Mouse (Mus musculus): ENCODE results near the gene Nmur1. TPM values are rescaled to one million over a fixed set of nuclear protein-coding genes. Genes with fewer than 3 reads are reported as not detected.
A peak's percentile ranks its signal among the peaks of the same experiment; 100 is the strongest.

The Nmur1 gene
- polyA plus RNA-seq, 1 experiment from 2014 or later, result not detected

DNA sequence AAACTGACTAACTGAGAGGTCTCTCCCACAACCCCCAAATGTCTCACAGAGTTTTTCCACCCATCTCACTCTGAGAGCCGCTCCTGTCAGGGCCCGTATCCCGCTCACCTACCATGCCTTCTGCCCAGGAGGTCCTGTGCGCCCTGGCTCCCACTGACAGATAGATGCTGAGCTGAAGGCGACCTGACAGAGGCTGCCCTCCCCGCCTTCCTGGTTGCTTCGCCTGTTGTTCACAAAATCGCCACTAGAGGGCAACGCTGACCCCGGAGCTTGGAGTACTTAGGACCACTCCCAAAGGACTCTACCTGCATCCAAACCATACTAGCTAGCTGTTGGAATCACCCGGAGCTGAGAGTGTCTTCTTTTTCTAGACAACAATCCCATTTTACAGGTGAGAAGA, 36.8 kb downstream of the Nmur1 start:
- 1% methylated on average over 11 of the region's 11 CpGs for WGBS (ENCODE audit: insufficient replicate concordance)
- no peak for ATAC-seq
- H3K36me3 ChIP-seq (replicated peaks; ENCODE audit: insufficient read depth, low read length), result no peaks in the 10 kb centered on the region

GRCm38 (mm10) chr1:86381027-86381426, 45.0 kb downstream of the Nmur1 start:
- ATAC-seq (peak; percentile 91), DNase-seq (peak; percentile 87)
- 21% methylated on average over 13 of the region's 13 CpGs for WGBS (ENCODE audit: insufficient replicate concordance)
- Histone ChIP-seq H3K9me3 (ENCODE audit: low read length) (no peaks in the 10 kb centered on the region), H3K4me3 (ENCODE audit: low read depth, low read length) (peak overlapping the region; percentile 17), H3K4me2 (ENCODE audit: low read depth, low read length) (peak overlapping the region; percentile 67), H3K9ac (replicated peaks) (0 out of 2 replicates have a peak overlapping the region, but pooled peaks have one; percentile 23), H3K36me3 (replicated peaks; ENCODE audit: insufficient read depth, low read length) (no peaks in the 10 kb centered on the region), H3K27ac (ENCODE audit: low read depth) (no peak overlapping the region), H3K4me1 (ENCODE audit: insufficient read depth) (peaks cover 5% of the 10 kb centered on the region; the same call in 1 of the 2 replicates), H3K27me3 (ENCODE audit: insufficient read depth, low read length) (no peaks in the 10 kb centered on the region)
- TF ChIP-seq CTCF (IDR thresholded peaks at IDR 0.05; ENCODE audit: low read depth) (peak; percentile 95), EP300 (IDR thresholded peaks at IDR 0.05; ENCODE audit: low read depth) (no peak)

More for the DNA sequence above, 36.8 kb downstream of the Nmur1 start:
- Histone ChIP-seq H3K27ac (ENCODE audit: low read depth) (no peak overlapping the region), H3K9me3 (ENCODE audit: low read length) (no peaks in the 10 kb centered on the region), H3K4me3 (ENCODE audit: low read depth, low read length) (no peak overlapping the region), H3K27me3 (ENCODE audit: insufficient read depth, low read length) (no peaks in the 10 kb centered on the region), H3K9ac (replicated peaks) (no peak overlapping the region), H3K4me1 (ENCODE audit: insufficient read depth) (no peaks in the 10 kb centered on the region), H3K4me2 (ENCODE audit: low read depth, low read length) (no peak overlapping the region)
- DNase-seq, result peak; percentile 80
- TF ChIP-seq CTCF (IDR thresholded peaks at IDR 0.05; ENCODE audit: low read depth) (peak; percentile 93), EP300 (IDR thresholded peaks at IDR 0.05; ENCODE audit: low read depth) (no peak)

GRCm38 (mm10) chr1:86379161-86379569, 46.9 kb downstream of the Nmur1 start:
- no peak for ATAC-seq
- TF ChIP-seq CTCF (IDR thresholded peaks at IDR 0.05; ENCODE audit: low read depth) (no peak), EP300 (IDR thresholded peaks at IDR 0.05; ENCODE audit: low read depth) (no peak)
- H3K9me3 ChIP-seq (ENCODE audit: low read length), result no peaks in the 10 kb centered on the region
- peaks cover 5% of the 10 kb centered on the region; the same call in 1 of the 2 replicates for H3K4me1 ChIP-seq (ENCODE audit: insufficient read depth)
- H3K9ac ChIP-seq (replicated peaks), result no peak overlapping the region
- no peak overlapping the region for H3K4me2 ChIP-seq (ENCODE audit: low read depth, low read length)
- no peak overlapping the region for H3K27ac ChIP-seq (ENCODE audit: low read depth)
- H3K36me3 ChIP-seq (replicated peaks; ENCODE audit: insufficient read depth, low read length), result no peaks in the 10 kb centered on the region
- no peak overlapping the region for H3K4me3 ChIP-seq (ENCODE audit: low read depth, low read length)
- 44% methylated on average over 9 of the region's 9 CpGs for WGBS (ENCODE audit: insufficient replicate concordance)
- no peak for DNase-seq
- H3K27me3 ChIP-seq (ENCODE audit: insufficient read depth, low read length), result no peaks in the 10 kb centered on the region

DNA sequence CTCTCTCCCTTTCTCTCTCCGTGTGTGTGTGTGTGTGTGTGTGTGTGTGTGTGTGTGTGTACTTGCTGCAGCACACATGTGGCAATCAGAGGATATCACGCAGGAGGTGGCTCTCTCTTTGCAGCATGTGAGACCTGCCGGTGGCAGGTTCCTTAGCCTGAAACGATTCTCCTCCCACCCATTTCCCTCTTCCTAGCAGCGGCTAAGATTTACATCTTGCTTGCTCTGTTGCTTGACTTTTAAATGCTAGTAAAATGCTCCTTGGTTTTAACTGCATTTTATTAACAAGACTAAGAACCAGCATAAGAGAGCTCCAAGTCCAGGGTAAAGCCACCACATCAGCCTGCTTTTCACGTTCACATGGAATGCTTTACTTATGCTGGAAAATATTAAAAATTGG, 47.4 kb downstream of the Nmur1 start:
- H3K36me3 ChIP-seq (replicated peaks; ENCODE audit: insufficient read depth, low read length), result no peaks in the 10 kb centered on the region
- no peak overlapping the region for H3K9ac ChIP-seq (replicated peaks)
- 27% methylated on average over 6 of the region's 6 CpGs for WGBS (ENCODE audit: insufficient replicate concordance)
- H3K27ac ChIP-seq (ENCODE audit: low read depth), result no peak overlapping the region
- no peak overlapping the region for H3K4me3 ChIP-seq (ENCODE audit: low read depth, low read length)
- H3K4me1 ChIP-seq (ENCODE audit: insufficient read depth), result peaks cover 5% of the 10 kb centered on the region; the same call in 1 of the 2 replicates
- no peak for DNase-seq
- ATAC-seq, result no peak
- H3K27me3 ChIP-seq (ENCODE audit: insufficient read depth, low read length), result no peaks in the 10 kb centered on the region
- no peak for TF ChIP-seq EP300 (IDR thresholded peaks at IDR 0.05; ENCODE audit: low read depth)
- no peak for TF ChIP-seq CTCF (IDR thresholded peaks at IDR 0.05; ENCODE audit: low read depth)
- H3K4me2 ChIP-seq (ENCODE audit: low read depth, low read length), result no peak overlapping the region
- H3K9me3 ChIP-seq (ENCODE audit: low read length), result no peaks in the 10 kb centered on the region

- H3K9ac ChIP-seq (replicated peaks), result no peak overlapping the region
- no peak for DNase-seq
- 72% methylated on average over 5 of the region's 5 CpGs for WGBS (ENCODE audit: insufficient replicate concordance)
These were observed 49.7 kb downstream of the Nmur1 start for GRCm38 (mm10) chr1:86376354-86376753.

DNA sequence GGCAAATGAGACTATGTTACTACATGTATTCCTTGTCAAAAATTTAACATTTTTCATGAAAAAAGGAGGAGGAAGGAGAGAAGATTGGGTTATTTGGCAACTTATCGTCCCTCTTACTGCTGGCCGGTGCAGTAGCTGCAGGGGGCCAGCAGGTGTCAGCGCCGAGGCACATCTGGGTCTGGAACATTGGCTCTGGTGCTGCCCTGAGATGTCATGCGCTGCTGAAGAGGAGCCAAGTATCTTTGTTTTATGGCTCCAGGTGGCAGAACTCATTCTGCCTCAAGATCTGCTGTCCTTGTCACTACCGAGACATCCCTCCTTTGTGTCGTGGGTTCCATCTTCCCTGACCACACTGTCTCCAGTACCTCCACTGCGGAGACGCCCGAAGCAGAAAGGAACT, 54.0 kb downstream of the Nmur1 start:
- TF ChIP-seq CTCF (IDR thresholded peaks at IDR 0.05; ENCODE audit: low read depth) (peak; percentile 93), EP300 (IDR thresholded peaks at IDR 0.05; ENCODE audit: low read depth) (no peak)
- 39% methylated on average over 10 of the region's 10 CpGs for WGBS (ENCODE audit: insufficient replicate concordance)
- H3K4me2 ChIP-seq (ENCODE audit: low read depth, low read length), result no peak overlapping the region
- H3K27ac ChIP-seq (ENCODE audit: low read depth), result no peak overlapping the region
- no peak overlapping the region for H3K4me3 ChIP-seq (ENCODE audit: low read depth, low read length)
- no peaks in the 10 kb centered on the region for H3K27me3 ChIP-seq (ENCODE audit: insufficient read depth, low read length)
- DNase-seq, result peak; percentile 66
- H3K9me3 ChIP-seq (ENCODE audit: low read length), result no peaks in the 10 kb centered on the region
- no peaks in the 10 kb centered on the region for H3K4me1 ChIP-seq (ENCODE audit: insufficient read depth)
- H3K36me3 ChIP-seq (replicated peaks; ENCODE audit: insufficient read depth, low read length), result no peaks in the 10 kb centered on the region
- ATAC-seq, result peak; percentile 68
- H3K9ac ChIP-seq (replicated peaks), result no peak overlapping the region

More at GRCm38 (mm10) chr1:86376354-86376753, 49.7 kb downstream of the Nmur1 start:
- Histone ChIP-seq H3K4me1 (ENCODE audit: insufficient read depth) (peaks cover 5% of the 10 kb centered on the region; the same call in 1 of the 2 replicates), H3K27me3 (ENCODE audit: insufficient read depth, low read length) (no peaks in the 10 kb centered on the region), H3K4me2 (ENCODE audit: low read depth, low read length) (no peak overlapping the region), H3K9me3 (ENCODE audit: low read length) (no peaks in the 10 kb centered on the region), H3K36me3 (replicated peaks; ENCODE audit: insufficient read depth, low read length) (no peaks in the 10 kb centered on the region), H3K4me3 (ENCODE audit: low read depth, low read length) (no peak overlapping the region), H3K27ac (ENCODE audit: low read depth) (no peak overlapping the region)
- no peak for ATAC-seq
- no peak for TF ChIP-seq CTCF (IDR thresholded peaks at IDR 0.05; ENCODE audit: low read depth)

GRCm38 (mm10) chr1:86368086-86368485, 57.9 kb downstream of the Nmur1 start:
- Histone ChIP-seq H3K9ac (replicated peaks) (no peak overlapping the region), H3K36me3 (replicated peaks; ENCODE audit: insufficient read depth, low read length) (no peaks in the 10 kb centered on the region), H3K4me1 (ENCODE audit: insufficient read depth) (no peaks in the 10 kb centered on the region), H3K27ac (ENCODE audit: low read depth) (no peak overlapping the region), H3K4me3 (ENCODE audit: low read depth, low read length) (no peak overlapping the region), H3K9me3 (ENCODE audit: low read length) (no peaks in the 10 kb centered on the region), H3K4me2 (ENCODE audit: low read depth, low read length) (no peak overlapping the region), H3K27me3 (ENCODE audit: insufficient read depth, low read length) (no peaks in the 10 kb centered on the region)
- TF ChIP-seq EP300 (IDR thresholded peaks at IDR 0.05; ENCODE audit: low read depth) (no peak), CTCF (IDR thresholded peaks at IDR 0.05; ENCODE audit: low read depth) (no peak)
- ATAC-seq (no peak), DNase-seq (no peak)
- WGBS (ENCODE audit: insufficient replicate concordance), result 51% methylated on average over 4 of the region's 4 CpGs
